Mouse (Mus musculus) CH12.LX (cell line): ENCODE results near the gene Rasgrp2.

ENCODE experiments used
- CHD1 ChIP-seq: IDR thresholded peaks from 2 replicates; pipeline ENCODE4 v1.6.1; 2012; ENCODE audit warnings: low read depth, low read length, improper control_type of control experiment, inconsistent platforms
- CTCF ChIP-seq, 2 experiments: IDR thresholded peaks in 1 of 2; conservative IDR thresholded peaks in 1 of 2; 2 replicates each; pipeline ENCODE4 v1.5.1; 2011 to 2012; ENCODE audit warnings: low read depth in 2 of 2, low read length in 2 of 2, improper control_type of control experiment in 1 of 2, inconsistent platforms in 1 of 2, mild to moderate bottlenecking in 1 of 2, moderate library complexity in 1 of 2
- EP300 ChIP-seq: IDR thresholded peaks from 2 replicates; pipeline ENCODE4 v1.6.1; 2011; ENCODE audit warnings: low read length, improper control_type of control experiment
- GABPA ChIP-seq: IDR thresholded peaks from 2 replicates; pipeline ENCODE4 v1.6.1; 2012; ENCODE audit warnings: low read depth, low read length, improper control_type of control experiment, inconsistent platforms; ENCODE audit not compliant: insufficient replicate concordance
- NRF1 ChIP-seq: IDR thresholded peaks from 2 replicates; pipeline ENCODE4 v1.6.1; 2014; ENCODE audit warnings: low read depth, mild to moderate bottlenecking, inconsistent platforms, low read length, improper control_type of control experiment, moderate library complexity
- POLR2A ChIP-seq: IDR thresholded peaks from 2 replicates; pipeline ENCODE4 v1.6.1; 2011; ENCODE audit warnings: low read depth, mild to moderate bottlenecking, improper control_type of control experiment, low read length
- ZC3H11A ChIP-seq: IDR thresholded peaks from 2 replicates; pipeline ENCODE4 v1.6.1; 2012; ENCODE audit warnings: low read depth, mild to moderate bottlenecking, inconsistent platforms, low read length, improper control_type of control experiment

DNA sequence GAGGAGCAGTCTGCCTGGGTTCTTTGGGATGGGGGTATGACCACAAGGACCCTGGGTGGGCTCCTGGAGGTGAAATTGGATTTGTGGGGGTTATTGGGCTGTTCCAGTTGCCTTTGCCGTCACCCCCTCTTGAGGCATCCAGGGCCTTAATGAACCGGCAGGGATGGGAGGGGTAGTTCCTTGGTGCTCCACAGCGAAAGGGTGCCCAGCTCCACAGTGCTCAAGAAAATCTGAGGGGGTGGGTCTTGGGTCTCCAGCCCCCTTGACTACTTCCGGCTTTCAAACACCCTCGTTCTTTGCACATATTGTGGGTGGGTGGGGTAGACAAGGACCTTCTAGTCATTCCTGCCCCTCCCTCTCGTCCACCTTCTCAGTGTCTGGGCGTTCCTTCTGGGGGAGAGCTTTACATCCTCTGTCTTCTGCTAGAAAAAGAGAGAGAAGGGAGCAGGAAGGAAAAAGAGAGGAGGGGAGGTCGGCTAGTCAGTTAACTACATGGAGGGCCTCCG, 20.7 kb downstream of the Rasgrp2 start:
- TF ChIP-seq NRF1, result no peak
- no peak for TF ChIP-seq CTCF (conservative IDR thresholded peaks at IDR 0.05 in 1 of 2, IDR thresholded peaks at IDR 0.05 in 1 of 2; ENCODE audit: low read depth in 2 of 2, low read length in 2 of 2)
- TF ChIP-seq POLR2A, result no peak
- TF ChIP-seq GABPA, result no peak
- no peak for TF ChIP-seq CHD1
- TF ChIP-seq ZC3H11A, result no peak
- no peak for TF ChIP-seq EP300
